Mouse (Mus musculus) spleen, postnatal 14 days (tissue): ENCODE results near the gene Srprb.

Source experiments
- DNase-seq, 2 experiments: peaks; one replicate each; pipeline ENCODE4 v3.0.0; 2021 to 2022; ENCODE audit warnings: low spot score in 2 of 2

Srprb gene

GRCm38 (mm10) chr9:103146257-103146656 lies 55.7 kb downstream of the Srprb start:
- no peak for DNase-seq

- DNase-seq = no peak
Observed at GRCm38 (mm10) chr9:103145351-103145750, 56.6 kb downstream of the Srprb start.

- DNase-seq = no peak
Observed at GRCm38 (mm10) chr9:103143881-103144280, 58.1 kb downstream of the Srprb start.

GRCm38 (mm10) chr9:103141266-103141665 lies 60.7 kb downstream of the Srprb start:
- no peak for DNase-seq

- DNase-seq = no peak
Observed at GRCm38 (mm10) chr9:103140384-103140783, 61.6 kb downstream of the Srprb start.

GRCm38 (mm10) chr9:103139481-103139880 lies 62.5 kb downstream of the Srprb start:
- no peak for DNase-seq
